Mouse (Mus musculus) lung, postnatal 4 days (tissue): ENCODE results near the gene Elovl5.
A peak's percentile ranks its signal among the peaks of the same experiment; 100 is the strongest.
"Not testable (repeated sequence)": the region's sequence is repeated elsewhere in the genome, so short reads cannot be mapped to it uniquely, and the experiment has no call there.

ENCODE experiments used
- DNase-seq, 2 experiments: peaks; one replicate each; pipeline ENCODE4 v3.0.0; 2021

Gene Elovl5

DNA sequence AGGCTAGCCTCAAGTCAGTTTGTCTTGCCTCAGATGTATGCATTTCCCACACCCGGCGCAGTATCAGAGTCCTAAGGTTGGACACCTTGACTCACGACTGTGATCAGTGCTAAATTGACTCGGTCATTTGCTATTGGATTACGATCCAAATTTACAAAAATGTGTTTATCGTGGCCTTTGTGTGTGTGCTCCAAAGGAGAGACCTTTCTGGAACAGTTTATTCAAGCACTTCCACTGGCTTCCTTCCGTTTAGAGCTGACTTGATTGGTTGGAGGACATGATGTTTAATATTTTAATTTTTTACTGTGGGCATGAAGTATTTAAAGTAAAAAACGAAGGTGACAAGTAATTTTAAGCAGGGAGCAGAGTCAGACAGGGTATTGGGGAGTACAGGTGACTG, 38.8 kb downstream of the Elovl5 start:
- DNase-seq, result no peak

DNA sequence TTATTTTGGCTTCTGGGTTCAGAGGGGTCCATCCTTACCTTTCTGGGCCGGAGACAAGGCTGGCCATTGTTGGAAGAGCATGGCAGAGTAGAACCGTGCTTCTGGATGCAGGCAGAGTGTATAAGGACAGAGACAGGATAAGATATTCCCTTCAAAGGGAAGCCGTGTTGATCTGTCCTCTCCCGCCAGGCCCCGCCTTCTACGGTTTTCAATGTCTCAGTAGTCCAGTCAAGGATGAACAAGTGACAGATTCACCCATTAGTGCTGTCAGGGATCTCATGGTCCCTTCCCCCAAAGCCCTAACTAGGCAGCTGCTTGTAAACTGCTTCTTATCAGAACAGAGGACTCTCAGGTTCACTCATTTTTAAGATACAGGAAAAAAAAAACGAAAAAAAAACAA, 41.2 kb downstream of the Elovl5 start:
- DNase-seq, result no peak

DNA sequence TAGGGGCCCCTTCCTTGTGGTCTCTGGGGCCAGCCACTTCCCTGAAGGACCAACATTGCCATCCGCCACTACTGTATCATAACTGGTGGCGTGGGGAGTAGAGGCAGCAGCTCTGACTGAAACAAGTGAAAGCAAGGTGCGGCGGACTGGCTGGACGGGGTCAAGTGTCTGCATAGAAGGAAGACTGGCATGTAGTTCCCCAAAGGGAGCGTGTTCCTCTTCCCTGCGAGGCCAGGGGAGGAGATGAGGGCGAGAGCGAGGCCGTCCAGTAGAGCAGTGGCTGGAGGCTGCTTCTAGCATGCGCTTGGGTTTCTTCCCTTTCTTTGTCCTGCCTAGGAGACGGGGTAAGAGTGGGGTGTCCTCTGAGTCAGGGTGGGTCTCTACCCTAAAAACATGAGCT, 42.6 kb downstream of the Elovl5 start:
- no peak for DNase-seq

DNA sequence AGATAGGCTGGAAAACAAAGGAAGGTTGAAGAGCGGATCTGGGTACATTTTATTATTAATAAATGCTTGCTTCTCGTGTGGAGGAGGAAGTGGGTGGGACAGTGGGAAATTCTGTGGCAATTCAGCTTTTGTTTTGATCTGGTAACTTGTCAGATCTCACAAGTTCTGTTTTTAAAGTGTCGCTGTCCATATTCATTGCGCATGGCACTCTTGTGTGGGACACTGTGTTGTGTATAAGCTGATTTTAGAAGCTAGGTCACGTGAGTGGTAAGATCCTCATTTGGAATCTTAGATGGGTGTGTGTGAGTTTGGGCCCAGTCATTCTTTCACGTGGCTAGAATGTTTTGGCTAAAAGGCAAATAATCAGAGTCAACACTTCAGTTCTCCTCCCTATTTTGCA, 44.2 kb downstream of the Elovl5 start:
- no peak for DNase-seq

DNA sequence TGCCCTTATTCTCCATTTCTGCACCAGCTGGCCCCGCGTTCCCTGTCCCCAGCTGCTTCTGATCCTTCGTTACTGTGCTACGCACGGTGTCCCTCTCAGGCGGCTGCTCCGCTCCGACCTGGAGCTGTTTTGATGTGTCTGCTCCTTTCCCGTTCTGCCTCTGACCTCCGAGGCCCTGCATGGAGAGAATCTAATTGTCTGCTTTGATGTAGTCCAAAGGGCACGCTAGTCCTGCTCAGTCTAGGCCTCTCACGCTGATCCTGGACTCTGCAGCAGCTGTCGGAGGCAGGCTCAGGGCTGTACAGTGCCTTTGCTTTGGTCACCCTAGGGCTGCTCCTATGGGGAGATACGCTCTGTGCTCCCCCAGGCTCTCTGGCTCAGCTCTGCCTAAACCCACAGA, 46.9 kb downstream of the Elovl5 start:
- DNase-seq, result no peak

DNA sequence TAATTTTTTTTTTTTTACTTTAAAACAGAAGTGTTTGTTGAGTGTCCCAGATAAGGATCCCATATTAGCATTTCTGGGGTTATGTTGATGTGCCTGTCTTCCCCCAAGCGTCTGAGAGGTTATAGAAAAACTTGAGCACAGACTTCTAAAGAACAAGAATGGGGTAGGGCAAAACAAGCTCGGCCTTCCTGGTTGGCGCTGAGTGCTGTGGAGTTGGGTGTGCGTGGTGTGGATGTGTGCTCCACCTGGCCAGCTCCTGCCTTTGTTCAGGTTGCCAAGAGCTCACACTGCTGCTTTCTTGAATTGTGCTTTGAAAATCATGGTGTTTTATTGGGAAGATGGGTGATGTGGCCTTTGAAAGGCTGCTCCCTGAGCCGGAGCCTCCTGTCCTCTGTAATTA, 48.1 kb downstream of the Elovl5 start:
- DNase-seq, result peak; percentile 46 to 74

DNA sequence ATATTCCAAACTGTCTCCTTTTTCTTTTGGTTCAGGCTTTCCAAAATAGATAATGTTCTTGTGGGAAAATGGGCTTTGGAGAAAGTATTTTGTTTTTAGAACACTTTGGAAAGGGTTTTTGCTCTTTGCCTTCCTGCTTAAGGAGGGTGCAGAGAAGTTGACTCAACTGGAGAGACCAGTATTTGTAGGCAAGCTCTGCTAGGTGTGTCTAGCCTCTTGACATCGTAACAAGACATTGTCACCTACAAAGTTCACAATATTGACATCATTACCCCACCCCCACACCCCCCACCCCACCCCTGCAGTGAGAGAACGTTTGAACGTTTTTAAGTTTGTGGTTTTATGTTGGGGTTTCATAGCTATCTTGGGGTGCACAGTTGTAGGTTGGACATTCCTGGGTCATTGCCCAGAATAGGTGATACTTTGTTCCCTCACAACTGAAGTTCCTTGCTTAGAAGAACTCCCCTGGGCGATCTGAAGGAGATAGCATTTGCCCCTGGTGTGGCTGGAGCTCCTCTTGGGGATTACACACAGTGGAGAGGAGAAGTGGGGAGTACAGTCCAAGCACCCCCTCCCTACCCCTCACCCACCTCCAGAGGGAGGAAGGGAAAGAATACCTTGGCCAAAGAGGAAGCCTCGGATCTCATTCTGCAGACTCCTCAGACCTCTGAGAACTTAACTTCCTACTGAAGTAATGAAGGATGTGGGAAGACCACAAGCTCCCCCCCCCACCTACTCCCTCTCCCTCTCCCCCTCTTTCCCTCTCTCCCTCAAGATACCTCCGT, 48.8 kb downstream of the Elovl5 start:
- DNase-seq, result no peak

DNA sequence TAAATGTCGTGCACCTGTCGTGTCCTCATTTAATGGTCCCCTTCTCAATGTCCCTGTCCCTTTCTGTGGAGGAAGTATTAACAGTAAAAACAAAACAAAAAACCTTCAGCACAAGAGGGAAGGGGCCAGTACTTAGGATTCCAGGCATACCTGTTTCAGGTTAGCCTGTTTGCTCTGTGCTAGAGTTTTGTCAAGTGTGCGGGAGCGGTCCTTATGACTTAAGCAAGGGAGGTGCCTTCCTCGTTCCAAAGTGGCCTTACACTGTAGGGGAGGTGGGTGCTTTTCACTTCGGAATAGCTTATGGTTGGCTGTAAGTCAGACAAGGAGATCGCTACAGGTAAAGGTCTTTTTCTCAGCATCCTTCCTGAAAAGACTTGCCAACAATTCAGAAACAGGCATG, 49.7 kb downstream of the Elovl5 start:
- DNase-seq, result peak; percentile 66 to 83

DNA sequence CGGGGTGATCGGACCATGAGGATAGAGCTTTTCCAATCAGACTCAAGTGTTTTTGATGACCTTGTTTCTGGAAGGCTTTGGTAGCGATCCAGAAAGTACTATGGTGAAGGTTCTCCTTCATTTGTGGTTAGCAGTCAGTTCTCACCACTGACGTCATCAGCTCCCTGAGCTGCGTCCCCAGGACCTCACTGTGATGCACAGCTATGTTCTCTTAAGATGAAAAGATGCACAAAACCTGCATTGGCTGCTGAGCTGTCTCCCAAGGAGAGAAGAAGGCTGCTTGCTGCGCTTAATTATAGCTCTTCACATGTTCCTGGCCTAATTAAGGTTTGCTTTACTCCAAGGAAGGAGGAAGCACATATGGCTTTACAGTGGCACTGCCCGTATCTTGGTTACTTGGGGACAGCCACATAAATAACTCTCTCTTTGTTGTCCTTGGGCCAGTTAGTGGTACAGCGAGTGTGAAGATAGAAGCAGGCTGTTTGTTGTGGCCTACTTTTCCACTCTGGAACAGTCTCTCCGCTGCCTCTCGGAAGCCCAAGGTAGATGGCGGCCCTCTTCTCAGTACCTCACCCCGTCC, 50.5 kb downstream of the Elovl5 start:
- no peak for DNase-seq

DNA sequence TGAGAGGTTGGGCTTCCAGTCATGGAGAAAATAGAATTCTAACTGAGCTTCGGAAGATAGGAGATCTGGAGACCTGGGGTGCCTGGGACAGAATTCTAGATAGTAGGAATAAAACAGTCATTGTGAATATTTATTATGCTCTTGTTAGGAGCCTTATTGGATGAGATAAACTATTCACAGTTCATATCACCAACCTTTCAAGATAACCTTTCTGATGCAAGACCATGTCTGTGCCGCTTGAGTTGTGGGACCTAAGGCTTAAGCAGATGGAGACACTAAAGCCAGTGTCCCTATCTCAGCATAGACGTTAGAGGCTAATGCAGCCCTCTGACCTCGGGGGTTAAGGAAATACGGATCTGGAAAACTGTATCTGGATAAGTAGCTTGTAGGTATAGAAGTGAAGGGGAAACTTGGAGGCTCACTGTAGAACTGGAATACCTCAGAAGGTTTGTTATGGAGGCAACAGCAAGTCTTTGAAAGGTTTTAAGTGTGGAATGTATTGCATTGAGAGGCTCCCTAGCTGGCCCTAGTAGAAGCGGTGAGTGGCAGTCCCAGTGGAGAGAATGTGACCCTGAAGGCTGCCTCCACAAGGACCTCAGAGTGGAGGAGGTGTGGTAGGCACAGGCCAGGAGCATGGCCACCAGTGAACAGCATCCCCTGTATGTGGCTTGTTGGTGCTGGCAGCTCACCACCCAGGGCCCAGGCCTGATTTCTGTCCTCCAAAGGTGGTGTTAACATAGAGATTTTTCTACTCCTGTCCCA, 52.2 kb downstream of the Elovl5 start:
- DNase-seq, result no peak

DNA sequence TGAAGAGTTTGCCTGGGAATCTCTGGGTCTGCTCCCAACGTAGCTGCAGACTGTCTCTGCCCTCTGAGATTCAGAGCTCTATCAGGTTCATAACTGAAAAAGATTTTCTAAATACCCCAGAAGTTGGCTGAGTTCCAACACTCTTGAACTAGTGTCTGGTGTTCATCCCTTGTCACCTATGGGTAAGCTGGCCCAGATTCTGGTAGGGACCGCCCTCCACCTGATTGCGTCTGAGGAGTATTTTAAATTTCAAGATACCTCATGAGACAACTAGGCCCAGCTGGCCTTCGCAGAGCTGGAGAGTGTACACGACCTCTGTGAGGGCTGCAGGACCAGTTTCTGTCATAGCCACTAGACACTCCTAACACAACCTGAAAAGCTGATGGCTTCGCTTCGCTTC, 61.8 kb downstream of the Elovl5 start:
- DNase-seq, result no peak

DNA sequence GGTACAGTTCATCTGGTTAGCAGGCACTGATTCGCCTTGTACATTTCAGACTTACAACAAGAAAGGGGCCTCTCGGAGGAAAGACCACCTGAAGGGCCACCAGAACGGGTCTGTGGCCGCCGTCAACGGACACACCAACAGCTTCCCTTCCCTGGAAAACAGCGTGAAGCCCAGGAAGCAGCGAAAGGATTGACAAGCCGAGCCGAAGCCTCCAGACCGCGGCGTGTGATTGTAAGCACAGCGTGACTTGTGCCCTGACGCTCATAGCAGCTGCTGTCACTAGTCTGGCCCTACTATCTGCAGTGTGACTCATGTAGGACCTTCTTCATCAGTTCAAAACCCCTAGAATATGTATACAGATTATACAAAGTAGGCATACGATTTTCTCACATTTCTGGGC, 65.5 kb downstream of the Elovl5 start:
- no peak for DNase-seq

DNA sequence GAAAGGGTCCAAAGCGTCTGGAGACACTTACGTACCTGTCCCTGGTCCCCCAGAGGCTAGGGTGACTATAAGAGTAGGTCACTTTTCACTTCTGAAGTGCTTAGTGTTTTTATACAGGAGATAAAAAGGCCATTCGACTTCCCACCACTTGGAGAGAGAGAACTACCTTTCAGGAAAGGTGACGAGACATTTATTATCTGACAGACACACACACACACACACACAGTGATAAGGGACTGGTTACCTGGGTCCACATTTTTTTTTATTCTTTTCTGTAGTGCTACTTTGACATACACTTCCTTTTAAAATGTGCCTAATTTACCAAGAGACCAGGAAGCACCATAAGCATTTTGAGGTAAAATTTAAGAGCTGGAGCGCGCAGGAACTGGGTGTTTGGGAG, 66.4 kb downstream of the Elovl5 start:
- no peak for DNase-seq

DNA sequence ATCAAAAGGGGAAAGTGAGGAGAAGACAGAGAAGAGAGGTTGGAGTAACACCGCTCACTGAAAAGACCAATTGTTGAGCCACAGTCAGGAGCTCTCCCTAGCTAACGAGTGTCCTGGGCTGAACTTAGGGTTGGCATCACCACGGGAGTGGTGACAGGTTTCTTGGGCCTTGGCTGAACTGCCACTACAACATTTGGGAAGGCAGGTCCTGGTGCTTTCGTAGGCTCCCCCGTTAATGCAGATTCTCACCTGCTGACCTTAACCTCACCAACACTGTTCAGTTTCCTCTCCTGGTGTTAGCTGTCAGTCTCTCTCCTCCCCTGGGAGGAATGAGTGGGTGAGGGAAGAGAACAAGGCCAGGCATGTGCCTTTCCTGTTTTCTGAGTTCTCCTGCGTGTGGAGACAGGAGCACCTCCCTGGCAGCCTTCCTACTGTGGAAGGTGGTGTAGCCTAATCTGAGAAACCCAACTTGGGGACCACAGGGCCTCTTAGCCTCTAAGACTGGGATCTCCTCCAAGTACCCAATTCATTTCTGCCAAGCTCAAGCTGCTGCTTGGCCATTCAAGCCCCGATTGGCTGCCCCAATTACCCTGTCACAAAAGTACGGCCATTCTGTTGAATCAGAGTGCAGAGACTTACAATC, 69.1 kb downstream of the Elovl5 start:
- DNase-seq, result no peak

DNA sequence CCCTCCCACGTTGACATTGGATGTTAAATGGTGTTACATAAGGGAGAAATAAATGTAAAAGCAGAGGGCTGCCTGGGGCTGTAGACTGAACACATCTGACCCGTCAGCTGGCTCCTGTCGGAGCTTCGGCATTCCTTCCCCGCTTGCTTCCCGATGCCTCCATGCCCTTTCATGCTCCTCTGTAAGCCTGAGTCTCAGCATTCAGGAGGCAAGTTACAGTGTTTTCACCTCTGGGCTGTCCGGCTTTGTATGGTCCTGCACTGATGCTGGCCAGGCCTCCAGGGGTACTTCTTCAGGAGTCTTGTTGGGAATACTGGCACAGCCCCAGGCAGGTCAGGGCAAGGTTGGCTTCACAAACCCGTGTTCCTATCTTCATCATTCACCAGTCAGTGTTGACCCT, 72.5 kb downstream of the Elovl5 start:
- no peak for DNase-seq

DNA sequence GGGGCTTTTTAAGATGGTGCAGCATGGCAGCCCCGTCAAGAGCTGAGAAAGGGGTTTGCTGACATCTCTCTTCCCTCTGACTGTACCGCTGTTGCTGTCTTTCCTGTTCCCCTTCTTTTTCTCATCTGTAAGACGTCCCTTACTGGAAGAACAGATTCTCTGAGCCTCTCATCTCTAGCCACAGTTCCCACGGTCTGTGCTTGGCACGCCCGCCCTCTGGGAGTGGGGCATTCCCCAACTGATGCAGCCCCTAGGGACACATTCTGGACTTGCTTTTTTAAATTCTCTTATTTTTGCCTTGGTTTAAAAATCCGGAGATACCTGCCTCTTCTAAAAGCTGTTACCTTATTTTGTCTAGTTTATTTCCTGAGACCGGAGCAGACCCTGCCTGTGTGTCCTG, 73.1 kb downstream of the Elovl5 start:
- DNase-seq, result no peak

DNA sequence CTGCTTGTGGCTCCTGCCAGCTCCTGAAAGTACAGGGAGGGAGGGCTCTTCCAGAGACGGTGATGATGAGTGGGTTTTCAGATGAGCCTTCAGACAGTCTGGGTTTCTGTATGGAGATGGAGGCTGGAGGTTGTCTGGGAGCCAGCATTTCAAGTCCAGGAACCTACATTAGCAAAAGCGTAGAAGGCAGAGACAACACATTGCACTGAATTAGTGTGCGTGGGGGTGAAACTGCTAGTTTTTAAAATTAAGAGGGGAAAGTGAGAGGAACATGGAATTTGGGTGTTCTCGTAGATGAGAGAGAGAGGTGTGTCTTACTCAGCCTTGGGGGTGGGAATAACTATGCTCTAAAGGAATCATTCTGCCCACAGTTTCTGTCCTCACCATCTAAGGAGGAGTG, 74.5 kb downstream of the Elovl5 start:
- no peak for DNase-seq

DNA sequence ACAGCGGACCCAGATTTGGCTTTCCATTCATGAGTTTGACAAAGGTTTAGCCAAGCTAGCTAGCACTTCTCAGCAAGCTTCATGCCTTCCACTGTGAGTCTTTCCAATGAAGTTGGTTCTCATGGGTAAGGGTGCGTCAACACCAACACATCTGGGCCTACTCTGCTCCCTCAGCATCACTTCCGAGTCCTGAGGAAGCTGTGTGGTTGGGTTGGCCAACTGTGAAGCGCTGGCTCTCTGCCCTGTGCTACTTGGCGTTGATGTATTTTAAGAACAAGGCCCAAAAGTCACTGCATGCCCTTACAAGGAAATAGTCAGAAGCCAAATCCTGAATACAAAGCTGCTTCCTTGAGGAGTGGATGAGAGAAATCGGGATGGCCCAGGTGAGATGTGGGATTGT, 75.1 kb downstream of the Elovl5 start:
- DNase-seq, result no peak

DNA sequence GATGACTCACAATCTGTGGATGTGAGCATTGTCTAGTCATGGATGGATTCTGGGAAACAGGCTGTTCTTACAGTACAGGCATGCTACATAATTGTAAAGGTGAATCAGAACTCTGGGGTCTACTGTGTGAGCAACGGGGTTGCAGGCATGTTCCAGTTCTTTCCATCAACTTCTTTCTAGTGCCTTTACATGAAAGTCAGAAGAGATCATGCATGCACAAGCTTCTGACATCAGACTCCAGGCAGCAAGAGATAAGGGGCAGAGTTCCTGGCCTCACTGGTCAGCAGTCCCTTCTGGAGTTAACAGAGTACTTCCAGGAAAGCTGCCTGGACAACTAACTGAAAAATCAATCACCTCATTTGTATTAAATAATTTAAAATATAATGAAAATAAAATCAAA, 75.9 kb downstream of the Elovl5 start:
- no peak for DNase-seq

DNA sequence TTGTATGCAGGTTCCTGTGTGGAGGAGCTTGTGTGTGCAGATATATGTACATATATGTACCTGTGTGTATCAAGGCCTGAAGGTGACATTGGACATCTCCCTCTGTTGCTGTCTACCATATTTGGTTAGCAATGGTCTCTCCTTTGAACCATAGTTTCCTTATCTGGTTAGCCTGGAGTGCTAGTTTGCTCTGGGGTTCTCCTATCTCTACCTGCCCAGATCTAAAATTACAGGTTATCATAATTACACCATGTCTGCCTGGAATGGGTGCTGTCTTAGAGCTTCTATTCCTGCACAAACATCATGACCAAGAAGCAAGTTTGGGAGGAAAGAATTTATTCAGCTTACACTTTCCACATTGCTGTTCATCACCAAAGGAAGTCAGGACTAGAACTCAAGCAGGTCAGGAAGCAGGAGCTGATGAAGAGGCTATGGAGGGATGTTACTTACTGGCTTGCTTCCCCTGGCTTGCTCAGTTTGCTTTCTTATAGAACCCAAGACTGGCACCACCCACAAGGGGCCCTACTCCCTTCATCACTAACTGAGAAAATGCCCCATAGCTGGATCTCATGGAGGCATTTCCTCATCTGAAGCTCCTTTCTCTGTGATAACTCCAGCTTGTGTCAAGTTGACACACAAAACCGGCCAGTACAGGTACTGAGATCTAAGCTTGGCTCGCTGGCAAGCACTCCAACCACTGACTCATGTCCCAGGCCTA, 76.5 kb downstream of the Elovl5 start:
- not testable (repeated sequence) for DNase-seq

DNA sequence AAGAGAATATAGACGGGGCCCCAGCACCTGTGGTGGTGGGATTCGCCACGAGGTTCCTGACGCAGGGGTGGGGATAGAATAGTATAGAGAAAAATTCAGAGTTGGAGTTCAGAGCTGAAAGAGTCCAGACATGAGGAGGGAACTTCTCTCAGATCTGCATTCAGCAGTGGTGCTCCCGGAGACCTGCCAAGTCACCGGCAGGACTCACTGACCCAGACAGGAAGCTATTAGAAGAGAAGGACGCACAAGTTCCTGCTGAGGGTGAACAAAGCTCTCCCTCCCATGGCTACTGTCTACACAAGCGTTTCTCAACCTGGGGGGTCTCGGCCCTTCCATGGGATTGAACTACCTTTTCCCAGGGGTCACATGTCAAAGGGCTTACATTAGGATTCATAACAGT, 78.1 kb downstream of the Elovl5 start:
- no peak for DNase-seq

DNA sequence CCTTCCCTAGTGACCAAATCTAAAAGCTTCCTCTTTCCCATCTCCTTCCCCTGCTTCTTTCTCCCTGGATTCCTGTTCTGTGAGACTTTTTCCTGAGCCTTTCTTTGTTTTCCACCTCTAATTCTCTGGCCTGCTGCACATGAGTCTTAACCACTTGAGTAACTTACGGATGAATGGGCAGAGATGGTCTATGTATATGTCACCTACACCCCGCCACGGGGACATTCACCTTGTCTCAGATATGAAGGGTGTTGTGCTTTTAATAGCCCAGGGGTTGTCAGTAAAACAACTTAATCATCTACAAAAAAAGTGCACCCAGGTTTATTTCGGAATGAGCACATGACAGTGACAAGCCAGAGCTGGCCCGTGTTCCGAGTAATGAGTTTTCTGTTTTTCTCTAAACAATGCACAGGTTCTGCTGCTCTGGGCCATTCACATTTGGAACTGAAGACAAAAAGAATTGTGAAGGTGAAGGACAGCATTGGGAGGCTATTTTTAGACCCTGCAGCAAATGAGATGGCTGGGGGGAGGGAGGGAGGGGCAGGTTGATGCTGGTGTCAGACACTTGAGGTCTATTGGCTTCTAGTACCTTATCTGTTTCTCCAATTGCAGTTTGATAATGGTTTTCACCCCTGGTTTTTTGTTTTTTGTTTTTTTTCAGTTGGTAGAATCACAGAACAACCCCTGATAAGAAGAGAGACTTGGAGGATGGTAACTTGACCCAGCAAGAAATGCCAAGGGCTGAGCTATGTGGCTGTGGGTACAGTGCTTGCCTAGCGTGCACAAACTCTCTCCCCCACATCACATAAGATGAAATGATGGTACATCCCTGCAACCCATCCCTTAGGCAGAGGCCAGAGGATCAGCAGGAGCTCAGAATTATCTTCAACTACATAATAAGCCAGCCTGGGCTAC, 83.7 kb downstream of the Elovl5 start:
- DNase-seq, result no peak
